Mouse (Mus musculus) stomach, embryonic 14.5 days (tissue): ENCODE data around the gene Armc8. TPM values are rescaled to one million over a fixed set of nuclear protein-coding genes. Genes with fewer than 3 reads are reported as not detected.

Source experiments
- ATAC-seq: fragments of 200-750 bp; cut with Nextera tagmentation; 2 replicates; pipeline ENCODE4 v1.8.0; 2017; ENCODE audit warnings: low read depth, moderate TSS enrichment; ENCODE audit not compliant: insufficient number of reproducible peaks, insufficient read depth, low FRiP score
- H3K27ac ChIP-seq: fragments of 300-500 bp; sonication (generic); 2 replicates; pipeline ENCODE4 v1.5.1; 2014; ENCODE audit warnings: mild to moderate bottlenecking, low read length, moderate library complexity, mixed read lengths
- H3K27me3 ChIP-seq: fragments of 300-500 bp; sonication (generic); 2 replicates; pipeline ENCODE4 v1.6.1; 2014; ENCODE audit warnings: low read length, control low read depth, mixed read lengths; ENCODE audit not compliant: control insufficient read depth, insufficient read depth
- H3K36me3 ChIP-seq: fragments of 300-500 bp; sonication (generic); 2 replicates; pipeline ENCODE4 v1.6.1; 2014; ENCODE audit warnings: mild to moderate bottlenecking, control low read depth, low read length, moderate library complexity, mixed read lengths; ENCODE audit not compliant: control insufficient read depth, insufficient read depth
- H3K4me1 ChIP-seq: fragments of 300-500 bp; sonication (generic); 2 replicates; pipeline ENCODE4 v1.6.1; 2014; ENCODE audit warnings: low read length, control low read depth, mixed read lengths; ENCODE audit not compliant: control insufficient read depth, insufficient read depth
- H3K4me2 ChIP-seq: fragments of 300-500 bp; sonication (generic); replicated peaks from 2 replicates; pipeline ENCODE4 v1.6.1; 2014; ENCODE audit warnings: low read depth, low read length, control low read depth
- H3K4me3 ChIP-seq: fragments of 300-500 bp; sonication (generic); 2 replicates; pipeline ENCODE4 v1.5.1; 2014; ENCODE audit warnings: low read depth, low read length, control low read depth
- H3K9ac ChIP-seq: fragments of 300-500 bp; sonication (generic); replicated peaks from 2 replicates; pipeline ENCODE4 v1.6.1; 2014; ENCODE audit warnings: low read depth, mild to moderate bottlenecking, control low read depth, low read length, moderate library complexity, mixed read lengths
- H3K9me3 ChIP-seq: fragments of 300-500 bp; sonication (generic); 2 replicates; pipeline ENCODE4 v1.6.1; 2016; ENCODE audit warnings: low read depth, low read length, control low read depth; ENCODE audit not compliant: control insufficient read depth
- WGBS: fragments of 180-500 bp; shearing (Covaris S2); extraction: QIAGEN DNeasy Blood & Tissue Kit; methylation state at CpG from one replicate; pipeline ENCODE4 v1.1.7; 2014; 5-methylcytosine and 5-hydroxymethylcytosine counted together
- polyA plus RNA-seq: library from polyadenylated mRNA; unstranded; fragments of >200 nt; fragmentation: Nextera tagmentation; extraction: Ambion mirVana; gene quantifications from 2 replicates; pipeline ENCODE4 v1.2.1, GENCODE M21; 2014

The Armc8 gene
- polyA plus RNA-seq, 1 experiment from 2014 or later, result 32.3 TPM

DNA sequence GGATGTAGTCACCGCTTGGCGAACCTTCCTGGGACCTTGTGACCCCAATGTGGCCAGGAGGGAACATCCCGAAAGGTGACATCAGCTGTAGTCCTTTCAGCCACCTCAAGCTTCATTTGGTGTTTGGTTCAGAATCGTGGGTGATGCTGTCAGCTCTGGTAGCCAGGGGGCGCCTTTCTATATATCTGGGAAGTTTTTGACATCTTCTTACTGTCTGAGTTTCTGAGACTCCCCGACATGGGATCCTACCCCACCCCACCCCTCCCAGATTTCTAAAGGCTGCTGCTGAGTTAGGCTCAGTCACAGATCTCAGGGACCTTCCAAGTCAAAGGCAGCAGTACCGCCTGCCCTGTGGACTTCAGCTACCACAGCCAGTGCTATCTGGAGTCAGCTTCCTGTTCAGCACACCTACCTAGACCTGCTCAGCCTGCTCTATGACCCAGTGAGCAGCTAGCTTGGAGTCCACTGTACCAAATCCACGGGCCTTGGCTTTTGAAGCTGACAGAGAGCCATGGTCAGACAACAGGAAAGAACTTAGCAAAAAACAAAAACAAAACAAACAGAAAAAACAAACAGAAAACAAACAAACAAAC is 98.9 kb downstream of the Armc8 start:
- Histone ChIP-seq H3K9ac (no peak overlapping the region), H3K4me2 (no peak overlapping the region), H3K4me3 (no peak overlapping the region), H3K4me1 (no peaks in the 10 kb centered on the region), H3K36me3 (no peaks in the 10 kb centered on the region), H3K27me3 (no peaks in the 10 kb centered on the region), H3K27ac (no peak overlapping the region), H3K9me3 (no peaks in the 10 kb centered on the region)
- WGBS, result 59% methylated on average over 8 of the region's 8 CpGs
- ATAC-seq, result no peak

DNA sequence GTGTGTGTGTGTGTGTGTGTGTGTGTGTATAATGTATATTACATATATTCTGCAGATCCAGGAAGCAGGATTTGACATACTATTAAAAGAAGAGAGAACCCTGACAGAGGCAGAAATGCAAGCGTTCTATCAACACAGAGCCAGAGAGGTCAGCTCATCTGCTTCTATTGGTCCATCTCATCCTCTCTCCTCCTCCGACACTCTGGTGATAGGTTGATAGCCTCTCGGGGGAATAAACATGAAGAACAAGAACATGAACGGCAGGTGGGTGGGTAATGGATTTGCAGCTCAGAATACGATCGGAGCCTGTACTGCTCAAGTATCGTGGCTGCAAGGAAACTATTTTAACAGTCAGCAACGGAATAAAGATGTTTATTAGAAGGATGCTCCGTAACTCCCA is 100.1 kb downstream of the Armc8 start:
- ATAC-seq, result no peak
- no peak overlapping the region for H3K4me2 ChIP-seq
- WGBS, result 76% methylated on average over 9 of the region's 9 CpGs

DNA sequence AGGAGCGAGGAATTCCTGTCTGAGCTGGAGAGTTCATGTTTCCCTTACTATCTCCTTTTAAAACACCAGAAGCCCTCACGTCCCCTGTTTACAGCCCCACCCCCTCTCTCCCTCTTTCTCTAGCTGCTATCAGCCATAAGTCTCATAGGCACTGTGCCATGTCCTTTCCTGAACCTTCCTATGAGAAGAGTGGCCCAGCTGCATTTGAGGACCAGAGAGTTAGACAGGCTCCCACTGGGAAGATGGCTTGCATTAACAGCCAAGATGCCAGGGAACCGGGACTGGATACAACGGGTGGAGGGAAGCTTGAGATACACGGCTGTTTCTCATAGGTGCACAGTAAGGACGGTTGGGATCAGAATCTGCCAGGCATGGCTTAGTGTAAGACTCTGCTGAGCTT is 103.8 kb downstream of the Armc8 start:
- H3K4me3 ChIP-seq, result no peak overlapping the region
- WGBS, result 76% methylated on average over 6 of the region's 6 CpGs
- no peak overlapping the region for H3K4me2 ChIP-seq
- no peaks in the 10 kb centered on the region for H3K27me3 ChIP-seq
- no peaks in the 10 kb centered on the region for H3K9me3 ChIP-seq
- no peak for ATAC-seq
- H3K36me3 ChIP-seq, result no peaks in the 10 kb centered on the region
- H3K9ac ChIP-seq, result no peak overlapping the region
- no peak overlapping the region for H3K27ac ChIP-seq
- H3K4me1 ChIP-seq, result no peaks in the 10 kb centered on the region

More for the DNA sequence above, 100.1 kb downstream of the Armc8 start:
- H3K9ac ChIP-seq, result no peak overlapping the region
- H3K4me3 ChIP-seq, result no peak overlapping the region
- no peaks in the 10 kb centered on the region for H3K27me3 ChIP-seq
- no peaks in the 10 kb centered on the region for H3K36me3 ChIP-seq
- H3K27ac ChIP-seq, result no peak overlapping the region
- no peaks in the 10 kb centered on the region for H3K4me1 ChIP-seq
- no peaks in the 10 kb centered on the region for H3K9me3 ChIP-seq

DNA sequence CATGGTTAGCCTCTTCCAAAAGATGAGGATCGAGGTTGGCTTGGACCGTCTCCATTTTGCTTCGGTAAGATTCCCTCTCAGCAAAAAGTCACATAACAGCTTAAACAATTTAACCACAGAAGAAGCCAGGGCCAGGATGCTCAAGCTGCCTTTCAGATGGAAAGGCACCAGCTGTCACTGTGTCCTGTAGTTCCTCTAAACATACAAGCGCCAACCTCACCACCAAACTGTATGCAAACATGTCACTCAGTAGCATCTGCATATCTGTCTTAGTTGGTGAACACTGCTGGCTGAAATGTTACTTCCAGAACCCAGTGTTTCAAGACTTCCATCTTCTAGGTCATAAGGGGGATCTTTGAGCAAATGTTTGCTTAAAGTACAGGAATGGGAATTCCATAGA is 109.0 kb downstream of the Armc8 start:
- H3K9me3 ChIP-seq, result no peaks in the 10 kb centered on the region
- no peak overlapping the region for H3K4me2 ChIP-seq
- ATAC-seq, result no peak
- H3K4me1 ChIP-seq, result no peaks in the 10 kb centered on the region
- no peak overlapping the region for H3K9ac ChIP-seq
- WGBS, result 77% methylated on average over 4 of the region's 4 CpGs
- no peaks in the 10 kb centered on the region for H3K36me3 ChIP-seq
- H3K27ac ChIP-seq, result no peak overlapping the region
- H3K27me3 ChIP-seq, result no peaks in the 10 kb centered on the region
- H3K4me3 ChIP-seq, result no peak overlapping the region

DNA sequence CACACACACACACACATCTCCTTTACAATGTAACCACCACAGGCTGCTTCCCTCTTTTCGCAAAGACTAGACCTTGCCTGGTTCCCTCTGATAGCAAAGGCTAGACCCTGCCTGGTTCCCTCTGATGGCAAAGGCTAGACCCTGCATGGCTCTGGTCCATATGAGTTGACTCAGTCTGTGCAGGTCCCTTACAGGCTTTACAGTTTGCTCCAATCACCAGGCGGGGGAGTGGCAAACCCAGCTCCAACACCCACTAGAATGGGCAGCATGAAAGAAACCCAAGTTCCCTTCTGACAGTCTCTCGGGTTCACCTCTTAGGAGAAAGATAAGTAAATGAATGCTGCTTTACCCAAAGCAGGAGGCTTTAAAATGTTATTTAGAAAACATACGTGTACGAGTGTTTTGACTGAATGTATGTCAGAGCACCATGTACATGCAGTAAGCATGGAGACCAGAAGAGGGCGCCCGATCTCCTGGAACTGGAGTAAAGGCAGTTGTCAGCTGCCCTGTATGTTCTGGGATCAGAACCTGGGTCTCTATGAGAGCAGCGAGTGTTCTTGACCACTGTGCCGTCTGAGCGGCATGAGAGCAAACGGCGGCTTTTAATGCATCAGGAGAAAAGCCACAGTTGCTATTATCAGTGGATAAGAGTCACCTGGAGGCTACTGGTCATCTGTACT is 110.0 kb downstream of the Armc8 start:
- Histone ChIP-seq H3K27me3 (no peaks in the 10 kb centered on the region), H3K4me3 (no peak overlapping the region), H3K9ac (no peak overlapping the region), H3K4me1 (no peaks in the 10 kb centered on the region), H3K27ac (no peak overlapping the region), H3K4me2 (no peak overlapping the region), H3K36me3 (no peaks in the 10 kb centered on the region), H3K9me3 (no peaks in the 10 kb centered on the region)
- 0 out of 2 replicates have a peak, but pooled peaks have one; percentile 18 for ATAC-seq
- WGBS, result 34% methylated on average over 12 of the region's 12 CpGs

DNA sequence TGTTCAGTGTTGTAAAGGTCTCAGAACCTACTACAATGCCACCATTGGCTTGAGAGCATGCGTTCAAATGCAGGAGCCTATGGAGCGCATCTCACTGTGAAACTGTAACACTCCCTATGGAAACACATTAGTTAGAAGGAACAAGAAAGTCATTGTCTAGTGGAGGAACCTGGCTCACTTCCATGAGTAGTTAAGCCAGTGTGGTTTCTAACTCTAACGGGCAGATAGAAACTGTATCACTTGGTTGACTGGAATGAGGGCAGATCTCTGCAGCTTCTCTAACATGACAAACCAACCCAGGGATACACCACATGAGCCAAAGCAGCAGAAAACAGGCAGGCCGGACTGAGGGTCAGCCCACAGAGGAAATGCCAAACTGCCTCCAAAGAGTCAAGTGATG is 114.5 kb downstream of the Armc8 start:
- ATAC-seq, result no peak
- no peak overlapping the region for H3K4me2 ChIP-seq
- no peak overlapping the region for H3K27ac ChIP-seq
- WGBS, result 84% methylated on average over 4 of the region's 4 CpGs
- no peaks in the 10 kb centered on the region for H3K4me1 ChIP-seq
- no peaks in the 10 kb centered on the region for H3K36me3 ChIP-seq
- no peaks in the 10 kb centered on the region for H3K9me3 ChIP-seq
- H3K9ac ChIP-seq, result no peak overlapping the region
- H3K4me3 ChIP-seq, result no peak overlapping the region
- 0 out of 2 replicates have a peak, but pooled peaks cover 4% of the 10 kb centered on the region for H3K27me3 ChIP-seq

DNA sequence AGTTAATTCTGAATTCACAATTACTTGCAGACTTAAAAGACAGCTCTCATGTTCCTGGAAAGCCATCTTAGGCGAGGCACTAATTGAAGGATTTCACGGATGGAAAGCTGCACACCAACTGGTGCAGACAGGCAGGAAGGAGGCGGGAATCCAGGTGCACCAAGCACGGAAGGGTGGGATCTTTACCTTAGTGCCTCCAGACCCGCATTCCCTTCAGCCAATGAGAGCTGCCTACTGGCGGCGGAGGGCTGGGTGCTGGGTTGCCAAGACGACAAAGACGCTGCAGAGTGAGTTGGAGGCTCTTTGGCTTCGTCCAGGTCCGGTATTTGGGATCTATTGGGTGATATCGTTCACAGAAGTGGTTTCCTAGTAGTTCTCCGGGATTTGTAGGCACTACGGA is 117.5 kb downstream of the Armc8 start, which contains the start of gene Nme9:
Nme9 (plus strand) TSS at position 315 of the 400 bp plus-strand sequence.
- Histone ChIP-seq H3K27ac (no peak within 1 kb of the TSS), H3K4me1 (no peaks in the 10 kb centered on the region), H3K9me3 (no peaks in the 10 kb centered on the region), H3K36me3 (no peaks in the 10 kb centered on the region), H3K9ac (no peak within 1 kb of the TSS), H3K4me2 (peak within 1 kb of the TSS; percentile 16), H3K27me3 (0 out of 2 replicates have a peak, but pooled peaks cover 4% of the 10 kb centered on the region), H3K4me3 (no peak within 1 kb of the TSS)
- WGBS, result 8% methylated on average over 14 of the region's 14 CpGs
- peak; percentile 58; the same call in 1 of the 2 replicates for ATAC-seq

DNA sequence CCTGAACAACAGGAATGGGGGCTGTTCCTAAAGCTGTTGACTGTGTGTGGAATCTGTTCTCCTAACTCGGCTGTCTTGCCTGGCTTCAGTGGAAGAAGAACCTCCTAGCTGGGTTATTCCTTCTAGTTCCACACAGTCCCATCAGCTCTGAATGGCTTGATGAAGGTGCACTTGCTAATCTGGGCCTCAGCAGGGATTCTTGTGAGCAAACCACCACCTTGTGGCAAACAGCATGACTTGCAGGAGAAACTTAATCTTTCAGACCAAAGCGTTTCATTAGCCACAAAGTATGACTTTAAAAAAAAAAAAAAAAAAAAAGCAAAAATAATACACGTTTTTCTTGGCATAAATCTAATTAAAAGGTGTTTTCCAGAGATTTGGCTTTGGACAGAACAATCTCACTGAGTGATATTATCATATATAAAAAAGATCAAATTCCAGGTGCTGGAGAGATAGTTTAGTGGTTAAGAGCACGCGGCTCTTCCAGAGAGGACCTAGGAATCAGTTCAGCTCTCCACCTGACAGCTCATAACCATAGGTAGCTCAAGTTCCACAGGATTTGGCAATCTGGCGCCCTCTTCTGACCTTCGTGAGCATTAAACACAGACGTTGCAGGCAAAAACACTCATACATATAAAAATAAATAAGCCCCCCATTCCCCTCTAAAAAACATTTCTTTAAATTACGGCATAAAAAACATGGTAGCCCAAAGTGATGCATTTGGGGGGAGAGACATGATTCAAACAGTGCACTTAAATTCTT is 118.6 kb downstream of the Armc8 start:
- Histone ChIP-seq H3K4me1 (no peaks in the 10 kb centered on the region), H3K9ac (no peak overlapping the region), H3K27ac (no peak overlapping the region), H3K9me3 (no peaks in the 10 kb centered on the region), H3K4me2 (no peak overlapping the region), H3K27me3 (0 out of 2 replicates have a peak, but pooled peaks cover 4% of the 10 kb centered on the region), H3K36me3 (no peaks in the 10 kb centered on the region), H3K4me3 (no peak overlapping the region)
- ATAC-seq, result no peak
- 42% methylated on average over 9 of the region's 9 CpGs for WGBS
